Mouse (Mus musculus): ENCODE results near the gene Son.

DNA sequence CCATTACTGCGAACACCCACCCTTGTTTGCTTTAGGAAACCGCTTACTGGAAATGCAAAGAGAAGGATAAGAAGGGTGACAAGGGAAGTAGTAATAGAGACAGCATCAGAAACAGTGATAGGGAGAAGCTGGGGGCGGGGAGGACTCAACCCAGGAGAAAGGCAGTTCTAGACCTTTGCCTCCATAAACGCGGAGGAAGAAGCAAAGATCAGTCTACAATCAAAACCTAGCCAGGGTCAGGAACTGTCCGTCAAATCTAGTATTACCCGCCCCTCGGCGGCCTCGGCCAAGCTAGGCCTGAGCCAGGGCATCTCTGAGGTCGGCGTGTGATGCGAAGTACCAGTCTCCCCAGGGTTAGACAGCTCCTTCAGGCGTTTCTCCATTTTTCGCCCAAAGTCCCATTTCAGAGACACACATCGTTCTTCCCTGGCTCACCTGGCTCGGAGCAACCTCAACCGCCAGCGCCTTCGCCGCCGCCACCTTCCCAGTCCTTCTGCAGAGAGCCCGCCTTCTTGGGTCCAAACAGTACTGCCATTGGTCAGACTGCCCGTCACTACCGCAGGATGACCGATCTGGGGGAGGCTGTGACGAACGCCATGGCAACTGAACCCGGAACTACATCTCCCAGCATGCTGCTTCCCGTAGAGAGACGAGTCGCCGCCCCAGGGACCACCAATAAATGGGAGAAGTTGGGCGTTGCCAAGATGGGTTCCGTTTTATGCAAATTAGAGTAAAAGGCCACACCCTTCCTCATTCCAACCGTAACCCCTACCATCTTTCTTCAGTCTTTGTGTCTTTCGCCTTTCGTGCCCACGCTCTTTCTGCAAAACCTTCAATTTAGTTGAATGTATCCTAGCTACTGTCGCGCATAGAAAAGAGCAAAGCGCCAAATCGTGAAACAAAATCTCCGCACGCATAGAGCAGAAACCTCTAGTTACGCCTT is 81.1 kb downstream of the Son start, which contains the start of gene Cryzl1:
- TF ChIP-seq CTCF (IDR thresholded peaks at IDR 0.05; ENCODE audit: borderline replicate concordance, extremely low read depth, insufficient read depth, insufficient read length), result no peak
- TF ChIP-seq POLR2A (IDR thresholded peaks at IDR 0.05; ENCODE audit: borderline replicate concordance, extremely low read depth, insufficient read depth, insufficient read length, poor library complexity, severe bottlenecking), result peak; percentile 55; the same call in 1 of the 2 replicates

Measured in brain, embryonic 14.5 days (tissue).